Mouse (Mus musculus) heart, adult 2 months (tissue): Measurements from ENCODE around the gene Asic2. TPM values are rescaled to one million over a fixed set of nuclear protein-coding genes. Genes with fewer than 3 reads are reported as not detected.

ENCODE experiments used
- DNase-seq, 2 experiments: peaks; one replicate each; pipeline ENCODE4 v3.0.0; 2021
- H3K27ac ChIP-seq: fragments of 200-600 bp; 2 replicates; pipeline ENCODE4 v1.8.1; 2022
- H3K27me3 ChIP-seq: fragments of 200-500 bp; 2 replicates; pipeline ENCODE4 v1.6.1; 2012; ENCODE audit warnings: mild to moderate bottlenecking, low read length, inconsistent platforms, mixed read lengths; ENCODE audit not compliant: control insufficient read depth, insufficient read depth
- H3K36me3 ChIP-seq: fragments of 200-500 bp; 2 replicates; pipeline ENCODE4 v1.6.1; 2012; ENCODE audit warnings: low read length, inconsistent platforms; ENCODE audit not compliant: control insufficient read depth, insufficient read depth
- H3K4me1 ChIP-seq: fragments of 200-500 bp; 2 replicates; pipeline ENCODE4 v1.6.1; 2011; ENCODE audit warnings: low read length; ENCODE audit not compliant: control insufficient read depth, insufficient read depth
- H3K4me3 ChIP-seq: fragments of 200-600 bp; 2 replicates; pipeline ENCODE4 v1.8.1; 2022
- H3K79me2 ChIP-seq: fragments of 200-500 bp; replicated peaks from 2 replicates; pipeline ENCODE4 v1.6.1; 2012; ENCODE audit warnings: mild to moderate bottlenecking, inconsistent platforms, low read length, moderate library complexity, mixed read lengths; ENCODE audit not compliant: control insufficient read depth, insufficient read depth
- H3K9ac ChIP-seq: fragments of 200-500 bp; 2 replicates; pipeline ENCODE4 v1.6.1; 2012; ENCODE audit warnings: low read depth, mild to moderate bottlenecking, control low read depth, inconsistent platforms, low read length, mixed read lengths
- CTCF ChIP-seq: fragments of 200-600 bp; IDR thresholded peaks from 2 replicates; pipeline ENCODE4 v1.8.1; 2022; ENCODE audit warnings: antibody characterized with exemption, mild to moderate bottlenecking, moderate library complexity
- EP300 ChIP-seq: fragments of 200-500 bp; IDR thresholded peaks from 2 replicates; pipeline ENCODE4 v1.6.1; 2011; ENCODE audit warnings: low read depth, low read length, control low read depth; ENCODE audit not compliant: insufficient read depth
- POLR2A ChIP-seq: fragments of 200-500 bp; IDR thresholded peaks from 2 replicates; pipeline ENCODE4 v1.6.1; 2011; ENCODE audit warnings: mild to moderate bottlenecking, low read depth, low read length, control low read depth; ENCODE audit not compliant: insufficient read depth
- WGBS: fragments of 180-500 bp; shearing (Covaris S2); methylation state at CpG from one replicate; pipeline ENCODE4 v1.1.7; 2018; 5-methylcytosine and 5-hydroxymethylcytosine counted together
- intact Hi-C: fragments of 180-260 bp; cut with DNase I; formaldehyde crosslinking; loops from one replicate; pipeline ENCODE4 v1.15.1; 2025
- polyA plus RNA-seq: library from polyadenylated mRNA; depleted of rRNA; stranded (reverse); fragments of >200 nt; gene quantifications from 2 replicates; pipeline ENCODE4 v1.2.3, GENCODE M21; 2012
- total RNA-seq, 2 experiments: library from RNA; stranded (reverse); gene quantifications; 2 replicates each; pipeline ENCODE4 v1.2.3; 2021

The Asic2 gene
- total and polyA plus RNA-seq, 3 experiments, result not detected

DNA sequence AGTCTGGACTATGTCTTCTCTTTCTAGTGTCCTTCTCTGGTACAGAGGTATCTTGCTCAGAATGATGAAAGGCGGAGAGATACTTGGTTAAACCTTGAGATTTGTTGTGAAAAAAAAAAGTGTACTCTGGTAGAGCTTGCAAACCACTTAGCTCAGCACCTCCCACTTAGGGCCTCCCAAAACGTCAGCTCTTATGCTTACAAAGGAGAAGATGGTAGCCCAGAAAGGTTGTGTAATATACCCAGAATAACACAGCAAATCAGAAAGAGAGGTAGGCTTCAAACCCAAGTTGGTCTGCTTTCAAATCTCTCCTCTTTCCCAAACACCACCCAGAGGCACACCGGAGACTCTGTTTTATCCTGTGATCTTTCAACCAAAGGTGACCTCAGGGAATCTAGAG is 936.1 kb downstream of the Asic2 start:
- 83% methylated on average over 3 of the region's 3 CpGs for WGBS
- no peaks in the 10 kb centered on the region for H3K79me2 ChIP-seq
- no peak for DNase-seq
- H3K36me3 ChIP-seq, result no peaks in the 10 kb centered on the region
- TF ChIP-seq EP300 (no peak), POLR2A (no peak), CTCF (no peak)
- H3K4me3 ChIP-seq, result no peak overlapping the region
- H3K9ac ChIP-seq, result no peak overlapping the region
- no peak overlapping the region for H3K27ac ChIP-seq
- H3K27me3 ChIP-seq, result no peaks in the 10 kb centered on the region; the same call in 1 of the 2 replicates
- intact Hi-C loops, result no loop called here
- H3K4me1 ChIP-seq, result no peaks in the 10 kb centered on the region

DNA sequence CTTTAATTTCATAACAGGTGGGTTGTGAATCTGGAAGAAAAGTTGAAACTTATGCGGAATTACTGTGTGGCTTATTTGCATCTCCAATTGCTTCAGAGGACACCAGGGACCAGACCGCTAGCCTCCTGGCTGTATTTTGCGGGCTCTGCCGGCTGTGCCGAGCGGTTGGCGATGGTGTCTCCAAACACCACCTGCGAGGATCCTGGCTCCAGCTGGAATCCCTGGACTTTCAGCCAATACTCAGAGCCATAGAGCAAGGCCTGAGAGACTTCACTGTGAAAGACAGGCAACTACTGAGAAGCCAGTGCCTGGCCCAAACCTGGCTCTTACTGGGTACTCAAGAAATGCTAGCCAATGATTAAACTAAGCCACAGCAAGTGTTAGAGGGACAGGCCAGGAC is 953.5 kb downstream of the Asic2 start:
- intact Hi-C loops, result no loop called here
- Histone ChIP-seq H3K36me3 (no peaks in the 10 kb centered on the region), H3K9ac (no peak overlapping the region), H3K4me3 (no peak overlapping the region), H3K4me1 (no peaks in the 10 kb centered on the region), H3K27ac (no peak overlapping the region), H3K79me2 (no peaks in the 10 kb centered on the region), H3K27me3 (no peaks in the 10 kb centered on the region)
- 95% methylated on average over 8 of the region's 8 CpGs for WGBS
- no peak for TF ChIP-seq POLR2A
- DNase-seq, result no peak

DNA sequence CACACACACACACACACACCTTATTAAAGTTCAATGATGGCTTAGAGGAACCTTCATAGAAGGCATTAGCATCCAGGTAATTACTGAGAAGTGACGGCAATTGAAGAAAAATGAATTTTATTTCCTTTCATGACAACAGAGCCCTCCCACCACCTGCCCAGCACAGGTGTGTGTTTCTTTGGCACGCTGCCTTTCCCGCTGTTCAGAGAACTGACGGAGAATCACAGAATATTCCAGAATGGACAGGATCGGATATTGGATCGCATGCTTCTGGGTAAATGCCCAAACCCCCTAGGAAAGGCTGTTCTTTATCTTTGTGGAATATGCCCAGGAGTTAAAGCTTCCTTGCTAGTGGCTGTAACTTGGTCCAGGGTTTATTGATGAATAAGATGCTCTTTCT is 954.8 kb downstream of the Asic2 start:
- no peaks in the 10 kb centered on the region for H3K27me3 ChIP-seq
- DNase-seq, result no peak
- no peak overlapping the region for H3K4me3 ChIP-seq
- no peak overlapping the region for H3K9ac ChIP-seq
- intact Hi-C loops, result no loop called here
- H3K27ac ChIP-seq, result no peak overlapping the region
- TF ChIP-seq EP300, result no peak
- TF ChIP-seq CTCF, result no peak
- no peak for TF ChIP-seq POLR2A
- WGBS, result 92% methylated on average over 6 of the region's 6 CpGs
- no peaks in the 10 kb centered on the region for H3K79me2 ChIP-seq
- no peaks in the 10 kb centered on the region for H3K4me1 ChIP-seq
- H3K36me3 ChIP-seq, result no peaks in the 10 kb centered on the region

DNA sequence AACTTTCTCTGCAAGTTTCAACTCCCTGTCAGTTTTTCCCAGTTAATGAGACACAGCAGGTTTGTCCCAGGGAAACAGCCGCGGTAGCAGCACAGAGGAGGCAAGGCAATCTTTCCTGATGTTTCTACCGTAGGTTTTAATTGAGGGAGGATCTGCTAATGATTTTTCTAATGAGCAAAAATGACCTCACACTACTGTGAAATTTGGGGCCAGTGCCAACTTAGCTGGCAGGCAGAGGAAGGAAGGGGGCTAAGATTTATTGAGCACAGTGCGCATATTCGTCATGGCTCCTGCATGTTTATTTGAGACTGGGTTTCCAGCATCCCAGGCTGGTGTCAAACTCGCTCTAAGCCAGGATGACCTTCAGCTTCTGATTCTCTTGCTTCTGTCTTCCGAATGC is 957.5 kb downstream of the Asic2 start:
- no peak overlapping the region for H3K27ac ChIP-seq
- intact Hi-C loops, result no loop called here
- no peak overlapping the region for H3K4me3 ChIP-seq
- H3K27me3 ChIP-seq, result no peaks in the 10 kb centered on the region
- TF ChIP-seq EP300, result no peak
- TF ChIP-seq CTCF, result no peak
- no peak for TF ChIP-seq POLR2A
- no peaks in the 10 kb centered on the region for H3K4me1 ChIP-seq
- H3K36me3 ChIP-seq, result no peaks in the 10 kb centered on the region
- H3K9ac ChIP-seq, result no peak overlapping the region
- no peaks in the 10 kb centered on the region for H3K79me2 ChIP-seq
- 75% methylated on average over 7 of the region's 7 CpGs for whole genome bisulfite sequencing
- DNase-seq, result no peak

DNA sequence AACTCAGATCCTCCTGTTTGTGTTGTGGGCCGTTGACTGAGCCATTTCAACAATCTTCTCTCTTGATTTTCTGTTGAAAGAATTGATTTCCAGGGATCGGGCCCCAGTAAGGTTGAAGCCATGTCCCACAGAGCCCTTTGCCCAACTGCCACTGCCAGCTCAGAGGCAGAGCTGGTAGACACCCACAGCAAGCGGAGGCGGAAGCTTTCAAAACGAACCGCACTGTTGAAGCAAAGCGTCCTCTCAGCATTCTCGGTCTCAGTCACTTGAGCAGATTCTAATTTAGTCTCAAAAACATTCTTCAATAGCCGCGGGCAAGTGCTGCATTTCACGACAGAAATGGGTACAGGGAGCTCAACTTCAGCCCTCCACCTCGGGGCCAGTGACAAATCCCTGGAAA is 958.9 kb downstream of the Asic2 start:
- intact Hi-C loops, result no loop called here

DNA sequence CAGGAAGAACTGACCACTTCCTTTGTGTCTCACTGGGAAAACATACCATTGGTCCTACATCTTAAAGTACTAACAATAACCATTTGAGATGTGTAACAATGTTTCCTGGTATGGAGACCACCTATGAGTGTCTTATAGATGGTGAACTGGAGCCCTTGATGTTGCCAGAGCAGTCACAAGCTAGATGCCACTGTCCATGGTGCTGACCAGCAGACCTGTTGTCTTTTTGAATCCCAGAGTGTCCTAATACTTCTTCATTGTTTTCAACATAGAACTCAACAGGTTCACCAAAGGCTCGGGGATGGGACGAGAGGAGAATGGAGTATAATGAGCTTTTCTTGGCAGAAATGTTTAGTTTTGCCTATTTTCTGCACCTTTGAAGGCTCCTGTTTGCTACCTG is 962.4 kb downstream of the Asic2 start:
- Histone ChIP-seq H3K4me1 (no peaks in the 10 kb centered on the region), H3K27ac (no peak overlapping the region), H3K9ac (no peak overlapping the region), H3K4me3 (no peak overlapping the region), H3K27me3 (no peaks in the 10 kb centered on the region), H3K79me2 (no peaks in the 10 kb centered on the region), H3K36me3 (no peaks in the 10 kb centered on the region)
- no peak for DNase-seq
- TF ChIP-seq CTCF (no peak), EP300 (no peak), POLR2A (no peak)
- intact Hi-C loops, result no loop called here
- 48% methylated on average over 2 of the region's 2 CpGs for WGBS

More for the DNA sequence above, 958.9 kb downstream of the Asic2 start:
- no peak overlapping the region for H3K27ac ChIP-seq
- H3K36me3 ChIP-seq, result no peaks in the 10 kb centered on the region
- 86% methylated on average over 12 of the region's 12 CpGs for WGBS
- H3K79me2 ChIP-seq, result no peaks in the 10 kb centered on the region
- TF ChIP-seq EP300 (no peak), CTCF (no peak), POLR2A (no peak)
- no peaks in the 10 kb centered on the region for H3K4me1 ChIP-seq
- no peak overlapping the region for H3K4me3 ChIP-seq
- DNase-seq, result no peak
- no peaks in the 10 kb centered on the region for H3K27me3 ChIP-seq
- no peak overlapping the region for H3K9ac ChIP-seq
